Mouse (Mus musculus) heart, postnatal 0 days (tissue): ENCODE data around the gene Sptlc2. TPM values are rescaled to one million over a fixed set of nuclear protein-coding genes. Genes with fewer than 3 reads are reported as not detected.

Experiments used
- ATAC-seq: fragments of 200-750 bp; cut with Nextera tagmentation; 2 replicates; pipeline ENCODE4 v1.8.0; 2017; ENCODE audit warnings: low read depth, moderate number of reproducible peaks, moderate library complexity; ENCODE audit not compliant: insufficient read depth
- DNase-seq: peaks from one replicate; pipeline ENCODE4 v3.0.0-alpha.2; 2016; ENCODE audit warnings: low spot score
- H3K27ac ChIP-seq: fragments of 300-500 bp; sonication (generic); 2 replicates; pipeline ENCODE4 v1.5.1; 2014; ENCODE audit warnings: low read depth, mild to moderate bottlenecking
- H3K27me3 ChIP-seq: fragments of 300-500 bp; sonication (generic); 2 replicates; pipeline ENCODE4 v1.6.1; 2014; ENCODE audit warnings: low read length, mixed read lengths; ENCODE audit not compliant: control insufficient read depth, insufficient read depth
- H3K36me3 ChIP-seq: fragments of 300-500 bp; sonication (generic); replicated peaks from 2 replicates; pipeline ENCODE4 v1.6.1; 2014; ENCODE audit warnings: low read length, mixed read lengths; ENCODE audit not compliant: control insufficient read depth, insufficient read depth
- H3K4me1 ChIP-seq: fragments of 300-500 bp; sonication (generic); 2 replicates; pipeline ENCODE4 v1.6.1; 2014; ENCODE audit warnings: antibody characterized with exemption; ENCODE audit not compliant: control insufficient read depth, insufficient read depth
- H3K4me2 ChIP-seq: fragments of 300-500 bp; sonication (generic); 2 replicates; pipeline ENCODE4 v1.6.1; 2014; ENCODE audit warnings: low read depth, mild to moderate bottlenecking, low read length, moderate library complexity
- H3K4me3 ChIP-seq: fragments of 300-500 bp; sonication (generic); 2 replicates; pipeline ENCODE4 v1.5.1; 2014; ENCODE audit warnings: low read depth, low read length
- H3K9ac ChIP-seq: fragments of 300-500 bp; sonication (generic); replicated peaks from 2 replicates; pipeline ENCODE4 v1.6.1; 2014; ENCODE audit warnings: low read depth, low read length, mixed read lengths
- H3K9me3 ChIP-seq: fragments of 300-500 bp; sonication (generic); replicated peaks from 2 replicates; pipeline ENCODE4 v1.6.1; 2016; ENCODE audit warnings: low read length; ENCODE audit not compliant: control insufficient read depth
- CTCF ChIP-seq: IDR thresholded peaks from 2 replicates; pipeline ENCODE4 v1.5.1; 2016; ENCODE audit warnings: antibody characterized with exemption, control low read depth, low read depth
- EP300 ChIP-seq: IDR thresholded peaks from 2 replicates; pipeline ENCODE4 v1.6.1; 2016; ENCODE audit warnings: antibody characterized with exemption, low read depth
- WGBS: fragments of 180-500 bp; shearing (Covaris S2); extraction: QIAGEN DNeasy Blood & Tissue Kit; methylation state at CpG from one replicate; pipeline ENCODE4 v1.1.7; 2014; 5-methylcytosine and 5-hydroxymethylcytosine counted together
- polyA plus RNA-seq: library from polyadenylated mRNA; unstranded; fragments of >200 nt; fragmentation: Nextera tagmentation; extraction: Ambion mirVana; gene quantifications from 2 replicates; pipeline ENCODE4 v1.2.1, GENCODE M21; 2015
- total RNA-seq: library from RNA; depleted of rRNA; stranded (reverse); fragments of >200 nt; gene quantifications from 2 replicates; pipeline ENCODE4 v1.2.3, GENCODE M21; 2014; ENCODE audit warnings: low replicate concordance

Sptlc2 gene
- total and polyA plus RNA-seq, 2 experiments from 2014 or later, result 66.6 to 67.0 TPM

DNA sequence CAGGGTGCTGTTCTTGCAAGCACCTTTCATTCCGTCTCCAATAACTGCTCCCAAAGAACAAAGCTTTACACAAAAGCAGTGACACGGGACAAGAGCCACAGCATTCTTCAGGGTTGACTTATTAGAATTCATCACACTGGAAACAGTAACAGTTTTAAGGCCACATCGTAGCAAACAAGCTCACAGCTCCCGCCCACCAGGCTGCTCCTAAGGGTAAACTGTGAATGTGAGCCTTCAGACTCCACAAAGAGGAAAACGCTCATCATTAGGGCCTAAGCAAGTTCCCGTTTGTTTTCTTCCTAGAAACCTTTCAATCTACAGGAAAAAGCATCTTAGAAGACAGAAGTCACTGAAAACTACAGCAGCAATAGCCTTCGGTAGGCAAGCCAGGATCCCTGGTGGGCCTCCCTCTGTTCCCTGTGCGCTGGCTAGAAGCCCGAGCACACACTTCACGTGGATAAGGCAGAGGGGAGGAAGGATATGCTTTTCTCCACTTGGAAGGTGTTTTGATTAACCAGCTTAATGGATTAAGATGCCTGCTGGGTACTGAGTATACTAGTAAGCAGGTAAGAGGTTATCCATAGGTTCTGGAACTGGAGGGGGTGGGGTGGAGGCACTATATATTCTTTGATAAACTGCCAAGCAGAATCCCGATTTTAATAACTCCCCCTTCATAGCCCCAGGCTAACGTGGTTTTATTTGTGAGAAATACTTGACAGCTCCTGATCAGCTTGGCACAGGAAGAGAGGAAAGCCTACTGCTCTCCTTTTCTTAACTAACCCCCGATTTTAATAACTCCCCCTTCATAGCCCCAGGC lies 82.2 kb downstream of the Sptlc2 start:
- Histone ChIP-seq H3K27me3 (no peaks in the 10 kb centered on the region), H3K27ac (no peak overlapping the region), H3K4me1 (no peaks in the 10 kb centered on the region; the same call in 1 of the 2 replicates), H3K36me3 (peaks cover 28% of the 10 kb centered on the region), H3K9ac (0 out of 2 replicates have a peak overlapping the region, but pooled peaks have one; percentile 11), H3K4me2 (0 out of 2 replicates have a peak overlapping the region, but pooled peaks have one; percentile 21), H3K4me3 (no peak overlapping the region), H3K9me3 (no peaks in the 10 kb centered on the region)
- no peak for TF ChIP-seq EP300
- TF ChIP-seq CTCF, result no peak
- no peak; the same call in 1 of the 2 replicates for ATAC-seq
- DNase-seq, result no peak
- WGBS, result 31% methylated on average over 13 of the region's 13 CpGs

DNA sequence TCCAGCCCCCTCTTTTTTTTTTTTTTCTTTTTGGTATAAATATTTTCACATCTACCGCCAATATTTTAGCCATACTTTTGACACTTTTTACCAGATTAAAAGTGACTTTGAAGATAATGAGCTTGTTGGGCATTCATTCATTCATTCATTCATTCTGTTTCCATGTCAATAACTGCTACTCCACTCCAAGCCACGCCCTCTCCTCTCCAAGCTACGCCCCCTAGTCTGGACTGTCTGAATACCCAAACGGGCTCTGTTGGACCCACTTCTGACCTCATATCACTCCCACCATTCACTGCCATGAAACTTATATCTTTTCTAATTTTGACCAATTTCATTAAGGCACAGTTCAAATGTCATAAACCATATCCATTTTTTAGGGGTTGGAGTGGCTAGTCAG lies 87.0 kb downstream of the Sptlc2 start:
- no peak for TF ChIP-seq CTCF
- H3K4me3 ChIP-seq, result no peak overlapping the region
- no peak overlapping the region for H3K9ac ChIP-seq
- no peak for ATAC-seq
- 49% methylated on average over 4 of the region's 4 CpGs for WGBS
- H3K9me3 ChIP-seq, result no peaks in the 10 kb centered on the region
- no peak overlapping the region for H3K4me2 ChIP-seq
- no peak overlapping the region for H3K27ac ChIP-seq
- DNase-seq, result no peak
- peaks cover 3% of the 10 kb centered on the region for H3K4me1 ChIP-seq
- no peaks in the 10 kb centered on the region for H3K27me3 ChIP-seq
- H3K36me3 ChIP-seq, result no peaks in the 10 kb centered on the region

DNA sequence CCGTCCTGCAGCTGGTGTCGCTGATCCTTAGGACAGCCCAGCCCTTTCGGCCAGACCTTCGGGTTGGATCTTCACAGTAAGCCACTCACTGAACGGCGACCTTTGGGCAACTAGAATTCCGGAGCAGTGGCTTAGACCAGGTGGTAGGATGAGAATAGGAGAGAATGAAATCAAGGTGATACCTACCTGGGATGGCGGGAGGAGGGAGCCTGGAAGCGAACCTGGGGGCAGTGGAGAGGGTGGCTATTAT lies 87.8 kb downstream of the Sptlc2 start:
- Histone ChIP-seq H3K27ac (no peak overlapping the region), H3K9ac (peak overlapping the region; percentile 52; the same call in 1 of the 2 replicates), H3K36me3 (no peaks in the 10 kb centered on the region), H3K9me3 (no peaks in the 10 kb centered on the region), H3K4me3 (peak overlapping the region; percentile 57), H3K4me2 (peak overlapping the region; percentile 90), H3K27me3 (no peaks in the 10 kb centered on the region), H3K4me1 (peaks cover 3% of the 10 kb centered on the region; the same call in 1 of the 2 replicates)
- DNase-seq (no peak), ATAC-seq (no peak)
- WGBS, result 2% methylated on average over 9 of the region's 9 CpGs
- TF ChIP-seq EP300, result no peak
- TF ChIP-seq CTCF, result no peak

DNA sequence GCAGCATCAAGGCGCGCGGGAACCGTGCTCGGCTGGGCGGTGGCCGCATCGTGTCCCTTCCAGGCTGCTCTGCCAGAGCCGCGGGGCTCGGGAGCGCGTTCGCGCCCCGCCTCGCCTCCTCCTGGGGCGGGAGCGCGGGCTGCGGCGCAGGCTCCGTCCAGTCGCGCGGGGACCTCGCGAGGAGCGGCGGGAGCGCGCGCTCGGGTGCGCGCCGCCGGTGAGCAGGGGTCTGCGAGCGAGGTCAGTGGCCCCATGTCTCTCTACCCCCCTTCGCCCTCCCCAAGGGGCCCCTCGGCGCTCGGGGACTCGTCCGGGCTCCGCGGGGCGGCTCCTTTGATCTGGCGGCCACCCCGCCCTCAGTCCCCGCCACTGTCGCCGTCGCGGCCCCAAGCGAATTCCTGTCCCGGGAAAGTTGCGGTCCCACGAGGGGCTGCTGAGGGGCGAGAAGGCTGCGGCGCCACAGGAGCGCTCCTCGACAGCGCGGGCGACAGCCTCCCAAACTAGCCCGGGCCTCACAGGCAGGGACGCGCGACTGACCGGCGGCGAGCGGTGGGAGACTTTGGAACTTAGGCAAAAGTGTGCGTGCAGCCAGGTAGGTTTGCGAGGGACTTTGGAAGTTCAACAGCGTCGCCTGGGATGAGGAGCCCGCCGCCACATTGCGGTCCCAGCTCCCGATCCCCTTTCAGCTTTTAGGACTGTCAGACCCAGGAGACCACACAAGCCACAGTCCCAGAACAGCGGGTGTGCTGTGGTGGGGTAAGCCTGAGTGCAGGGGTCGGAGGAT lies 88.3 kb downstream of the Sptlc2 start, which contains the start of gene Ism2:
Gene Ism2, minus strand, starts transcription at position 49 of the 784 bp plus-strand sequence.
- H3K36me3 ChIP-seq, result no peaks in the 10 kb centered on the region
- TF ChIP-seq CTCF (no peak), EP300 (no peak)
- WGBS, result under 1% methylated on average over 63 of the region's 86 CpGs
- peaks cover 3% of the 10 kb centered on the region; the same call in 1 of the 2 replicates for H3K4me1 ChIP-seq
- peak within 1 kb of the TSS; percentile 57 for H3K4me3 ChIP-seq
- H3K27ac ChIP-seq, result no peak within 1 kb of the TSS
- DNase-seq (no peak), ATAC-seq (peak; percentile 80)
- H3K27me3 ChIP-seq, result no peaks in the 10 kb centered on the region
- no peaks in the 10 kb centered on the region for H3K9me3 ChIP-seq
- H3K4me2 ChIP-seq, result peak within 1 kb of the TSS; percentile 90
- H3K9ac ChIP-seq, result peak within 1 kb of the TSS; percentile 52

DNA sequence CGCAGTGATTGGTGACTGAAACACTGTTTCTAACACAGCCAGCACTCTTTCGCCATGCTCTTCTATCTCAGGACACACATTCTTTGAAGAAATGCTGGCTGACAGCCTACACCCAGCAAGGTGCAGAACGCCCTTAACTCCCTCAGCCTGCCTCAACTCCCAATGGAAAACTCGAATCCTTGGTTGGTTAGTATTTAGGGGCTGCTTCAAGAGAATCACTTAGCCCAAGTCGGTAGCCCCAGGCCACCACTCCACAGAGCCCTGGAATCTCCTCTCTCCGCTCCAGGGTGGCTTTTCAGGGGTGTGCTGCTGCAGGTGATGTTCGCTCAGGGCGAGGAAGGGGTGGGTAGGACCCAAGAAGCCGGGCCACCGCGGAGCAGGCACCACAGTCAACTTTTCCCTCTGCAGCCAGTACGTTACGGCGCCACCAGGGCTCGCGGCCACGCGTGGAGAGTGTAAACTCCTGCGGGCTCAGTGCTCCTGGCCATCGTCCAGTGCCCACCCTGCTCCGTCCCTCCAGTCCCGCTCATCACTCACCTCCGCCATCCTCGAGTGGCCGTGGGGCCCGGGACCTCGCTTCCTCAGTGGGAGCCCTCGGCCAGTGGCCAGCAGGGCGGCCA lies 89.0 kb downstream of the Sptlc2 start:
- DNase-seq (no peak), ATAC-seq (peak; percentile 17; the same call in 1 of the 2 replicates)
- Histone ChIP-seq H3K27ac (no peak overlapping the region), H3K4me1 (peaks cover 3% of the 10 kb centered on the region; the same call in 1 of the 2 replicates), H3K4me3 (peak overlapping the region; percentile 57), H3K9me3 (no peaks in the 10 kb centered on the region), H3K36me3 (no peaks in the 10 kb centered on the region), H3K9ac (peak overlapping the region; percentile 52), H3K4me2 (peak overlapping the region; percentile 90), H3K27me3 (no peaks in the 10 kb centered on the region)
- TF ChIP-seq CTCF (no peak), EP300 (no peak)
- 12% methylated on average over 29 of the region's 29 CpGs for WGBS
